Mouse (Mus musculus): ENCODE measurements at regions not wholly inside any gene's neighbourhood (a gene's known extent, or its start where the extent isn't known, plus 50 kb on each side); places are given as distances from the start of the nearest gene placed in this dataset.

- Histone ChIP-seq H3K4me1 (no peaks in the 10 kb centered on the region; the same call in 1 of the 2 replicates), H3K27me3 (replicated peaks) (no peaks in the 10 kb centered on the region), H3K9me3 (no peaks in the 10 kb centered on the region), H3K36me3 (no peaks in the 10 kb centered on the region), H3K4me2 (no peak overlapping the region), H3K9ac (no peak overlapping the region), H3K27ac (0 out of 2 replicates have a peak overlapping the region, but pooled peaks have one; percentile 12), H3K4me3 (replicated peaks) (no peak overlapping the region)
- ATAC-seq (ENCODE audit: insufficient read depth, low FRiP score, low read depth) = no peak
- WGBS = 44% methylated on average over 5 of the region's 5 CpGs
Observed at GRCm38 (mm10) chr13:35502147-35502522, 157.5 kb upstream of the Cdyl start.

GRCm38 (mm10) chr13:35503362-35503821 lies 156.2 kb upstream of the Cdyl start:
- 58% methylated on average over 17 of the region's 17 CpGs for WGBS
- Histone ChIP-seq H3K27me3 (replicated peaks) (no peaks in the 10 kb centered on the region), H3K36me3 (no peaks in the 10 kb centered on the region), H3K27ac (no peak overlapping the region), H3K9me3 (no peaks in the 10 kb centered on the region), H3K4me1 (no peaks in the 10 kb centered on the region; the same call in 1 of the 2 replicates), H3K9ac (no peak overlapping the region), H3K4me2 (no peak overlapping the region), H3K4me3 (replicated peaks) (no peak overlapping the region)
- no peak for ATAC-seq (ENCODE audit: insufficient read depth, low FRiP score, low read depth)

- no peak overlapping the region for H3K27ac ChIP-seq
- H3K36me3 ChIP-seq = no peaks in the 10 kb centered on the region
- H3K4me3 ChIP-seq (replicated peaks) = no peak overlapping the region
- H3K9ac ChIP-seq = no peak overlapping the region
- WGBS = 46% methylated on average over 1 of the region's 1 CpGs
- H3K27me3 ChIP-seq (replicated peaks) = no peaks in the 10 kb centered on the region
- H3K9me3 ChIP-seq = no peaks in the 10 kb centered on the region
- no peak for ATAC-seq (ENCODE audit: insufficient read depth, low FRiP score, low read depth)
- no peak overlapping the region for H3K4me2 ChIP-seq
- no peaks in the 10 kb centered on the region for H3K4me1 ChIP-seq
Observed at GRCm38 (mm10) chr13:35507195-35507594, 152.4 kb upstream of the Cdyl start.

GRCm38 (mm10) chr13:35512029-35512507 lies 147.6 kb upstream of the Cdyl start:
- H3K27ac ChIP-seq = no peak overlapping the region
- H3K9ac ChIP-seq = no peak overlapping the region
- no peaks in the 10 kb centered on the region for H3K4me1 ChIP-seq
- H3K9me3 ChIP-seq = no peaks in the 10 kb centered on the region
- no peak for ATAC-seq (ENCODE audit: insufficient read depth, low FRiP score, low read depth)
- 83% methylated on average over 8 of the region's 8 CpGs for WGBS
- no peaks in the 10 kb centered on the region for H3K27me3 ChIP-seq (replicated peaks)
- no peak overlapping the region for H3K4me2 ChIP-seq
- no peak overlapping the region for H3K4me3 ChIP-seq (replicated peaks)
- H3K36me3 ChIP-seq = no peaks in the 10 kb centered on the region

- H3K9ac ChIP-seq = no peak overlapping the region
- H3K27ac ChIP-seq = no peak overlapping the region
- H3K27me3 ChIP-seq (replicated peaks) = no peaks in the 10 kb centered on the region
- no peak overlapping the region for H3K4me2 ChIP-seq
- no peaks in the 10 kb centered on the region for H3K36me3 ChIP-seq
- no peaks in the 10 kb centered on the region for H3K4me1 ChIP-seq
- H3K9me3 ChIP-seq = no peaks in the 10 kb centered on the region
- no peak overlapping the region for H3K4me3 ChIP-seq (replicated peaks)
- no peak for ATAC-seq (ENCODE audit: insufficient read depth, low FRiP score, low read depth)
- WGBS = 81% methylated on average over 8 of the region's 8 CpGs
Observed at GRCm38 (mm10) chr13:35513120-35513519, 146.5 kb upstream of the Cdyl start.

GRCm38 (mm10) chr13:35515291-35515690 lies 144.3 kb upstream of the Cdyl start:
- no peaks in the 10 kb centered on the region for H3K4me1 ChIP-seq
- WGBS = 57% methylated on average over 3 of the region's 3 CpGs
- no peaks in the 10 kb centered on the region for H3K27me3 ChIP-seq (replicated peaks)
- no peak overlapping the region for H3K9ac ChIP-seq
- no peak for ATAC-seq (ENCODE audit: insufficient read depth, low FRiP score, low read depth)
- no peak overlapping the region for H3K4me3 ChIP-seq (replicated peaks)
- no peaks in the 10 kb centered on the region for H3K9me3 ChIP-seq
- H3K36me3 ChIP-seq = no peaks in the 10 kb centered on the region
- H3K27ac ChIP-seq = no peak overlapping the region
- H3K4me2 ChIP-seq = no peak overlapping the region

- no peak overlapping the region for H3K9ac ChIP-seq
- 80% methylated on average over 3 of the region's 3 CpGs for WGBS
- no peaks in the 10 kb centered on the region for H3K4me1 ChIP-seq
- H3K9me3 ChIP-seq = no peaks in the 10 kb centered on the region
- peak; percentile 50; the same call in 1 of the 2 replicates for ATAC-seq (ENCODE audit: insufficient read depth, low FRiP score, low read depth)
- H3K27me3 ChIP-seq (replicated peaks) = no peaks in the 10 kb centered on the region
- no peaks in the 10 kb centered on the region for H3K36me3 ChIP-seq
- H3K4me2 ChIP-seq = no peak overlapping the region
- no peak overlapping the region for H3K4me3 ChIP-seq (replicated peaks)
- H3K27ac ChIP-seq = no peak overlapping the region
Observed at GRCm38 (mm10) chr13:35517692-35518091, 141.9 kb upstream of the Cdyl start.

- Histone ChIP-seq H3K4me3 (replicated peaks) (no peak overlapping the region), H3K9ac (no peak overlapping the region), H3K9me3 (no peaks in the 10 kb centered on the region), H3K4me2 (no peak overlapping the region), H3K27me3 (replicated peaks) (no peaks in the 10 kb centered on the region), H3K4me1 (no peaks in the 10 kb centered on the region), H3K27ac (no peak overlapping the region), H3K36me3 (no peaks in the 10 kb centered on the region)
- ATAC-seq (ENCODE audit: insufficient read depth, low FRiP score, low read depth) = no peak
- 82% methylated on average over 1 of the region's 1 CpGs for WGBS
Observed at GRCm38 (mm10) chr13:35522272-35522671, 137.4 kb upstream of the Cdyl start.

- H3K27me3 ChIP-seq (replicated peaks) = no peaks in the 10 kb centered on the region
- H3K4me2 ChIP-seq = no peak overlapping the region
- H3K9ac ChIP-seq = no peak overlapping the region
- H3K36me3 ChIP-seq = no peaks in the 10 kb centered on the region
- H3K9me3 ChIP-seq = no peaks in the 10 kb centered on the region
- 80% methylated on average over 3 of the region's 3 CpGs for WGBS
- ATAC-seq (ENCODE audit: insufficient read depth, low FRiP score, low read depth) = no peak
- no peak overlapping the region for H3K27ac ChIP-seq
- no peak overlapping the region for H3K4me3 ChIP-seq (replicated peaks)
- no peaks in the 10 kb centered on the region for H3K4me1 ChIP-seq
Observed at GRCm38 (mm10) chr13:35529577-35529976, 130.1 kb upstream of the Cdyl start.

- ATAC-seq (ENCODE audit: insufficient read depth, low FRiP score, low read depth) = no peak
- Histone ChIP-seq H3K9ac (no peak overlapping the region), H3K4me3 (replicated peaks) (no peak overlapping the region), H3K36me3 (no peaks in the 10 kb centered on the region), H3K9me3 (no peaks in the 10 kb centered on the region), H3K27ac (no peak overlapping the region), H3K27me3 (replicated peaks) (no peaks in the 10 kb centered on the region), H3K4me1 (no peaks in the 10 kb centered on the region), H3K4me2 (no peak overlapping the region)
- 78% methylated on average over 7 of the region's 7 CpGs for WGBS
Observed at GRCm38 (mm10) chr13:35537106-35537505, 122.5 kb upstream of the Cdyl start.

- WGBS = 76% methylated on average over 5 of the region's 5 CpGs
- H3K9me3 ChIP-seq = no peaks in the 10 kb centered on the region
- H3K27me3 ChIP-seq (replicated peaks) = no peaks in the 10 kb centered on the region
- H3K4me3 ChIP-seq (replicated peaks) = no peak overlapping the region
- H3K4me2 ChIP-seq = no peak overlapping the region
- no peaks in the 10 kb centered on the region for H3K36me3 ChIP-seq
- no peak overlapping the region for H3K9ac ChIP-seq
- no peaks in the 10 kb centered on the region for H3K4me1 ChIP-seq
- no peak overlapping the region for H3K27ac ChIP-seq
- no peak for ATAC-seq (ENCODE audit: insufficient read depth, low FRiP score, low read depth)
Observed at GRCm38 (mm10) chr13:35537936-35538335, 121.7 kb upstream of the Cdyl start.

GRCm38 (mm10) chr13:35540433-35540832 lies 119.2 kb upstream of the Cdyl start:
- Histone ChIP-seq H3K27ac (no peak overlapping the region), H3K27me3 (replicated peaks) (no peaks in the 10 kb centered on the region), H3K36me3 (no peaks in the 10 kb centered on the region), H3K9ac (no peak overlapping the region), H3K4me1 (no peaks in the 10 kb centered on the region), H3K4me2 (no peak overlapping the region), H3K4me3 (replicated peaks) (no peak overlapping the region), H3K9me3 (no peaks in the 10 kb centered on the region)
- 82% methylated on average over 2 of the region's 2 CpGs for WGBS
- no peak for ATAC-seq (ENCODE audit: insufficient read depth, low FRiP score, low read depth)

- H3K4me3 ChIP-seq (replicated peaks) = no peak overlapping the region
- no peaks in the 10 kb centered on the region for H3K27me3 ChIP-seq (replicated peaks)
- no peaks in the 10 kb centered on the region for H3K4me1 ChIP-seq
- no peak overlapping the region for H3K27ac ChIP-seq
- 69% methylated on average over 6 of the region's 6 CpGs for WGBS
- no peaks in the 10 kb centered on the region for H3K9me3 ChIP-seq
- H3K4me2 ChIP-seq = no peak overlapping the region
- H3K9ac ChIP-seq = no peak overlapping the region
- ATAC-seq (ENCODE audit: insufficient read depth, low FRiP score, low read depth) = no peak
- no peaks in the 10 kb centered on the region for H3K36me3 ChIP-seq
Observed at GRCm38 (mm10) chr13:35541053-35541452, 118.6 kb upstream of the Cdyl start.

Measured in stomach, embryonic 15.5 days (tissue).